Mouse (Mus musculus): ENCODE measurements around the gene Gm12887. TPM values are rescaled to one million over a fixed set of nuclear protein-coding genes. Genes with fewer than 3 reads are reported as not detected.

Gene Gm12887
- polyA plus RNA-seq (2017; shearing (Covaris generic)), result not detected

DNA sequence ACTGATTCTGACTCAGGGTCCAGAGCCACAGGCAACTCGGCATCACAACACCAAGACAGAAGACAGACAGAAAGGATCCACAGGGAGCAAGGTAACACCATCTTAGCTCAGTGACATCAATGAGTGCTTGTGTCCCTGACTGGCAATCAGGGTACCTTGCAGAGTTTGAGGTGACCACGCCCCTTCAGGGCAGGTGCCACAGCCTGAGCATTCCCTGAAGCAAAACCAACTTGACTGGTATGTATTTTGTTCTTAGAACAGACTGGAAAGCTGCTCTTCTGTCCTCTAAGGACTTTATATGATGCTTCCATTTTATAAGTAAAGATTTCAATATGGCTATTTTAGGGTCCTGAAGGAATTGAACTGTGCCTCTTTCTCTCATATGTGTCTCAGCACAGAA is at the start of gene Gm12887:
TSS of gene Gm12887 (minus strand) at position 101 of the 400 bp plus-strand sequence.
- ATAC-seq, result no peak

DNA sequence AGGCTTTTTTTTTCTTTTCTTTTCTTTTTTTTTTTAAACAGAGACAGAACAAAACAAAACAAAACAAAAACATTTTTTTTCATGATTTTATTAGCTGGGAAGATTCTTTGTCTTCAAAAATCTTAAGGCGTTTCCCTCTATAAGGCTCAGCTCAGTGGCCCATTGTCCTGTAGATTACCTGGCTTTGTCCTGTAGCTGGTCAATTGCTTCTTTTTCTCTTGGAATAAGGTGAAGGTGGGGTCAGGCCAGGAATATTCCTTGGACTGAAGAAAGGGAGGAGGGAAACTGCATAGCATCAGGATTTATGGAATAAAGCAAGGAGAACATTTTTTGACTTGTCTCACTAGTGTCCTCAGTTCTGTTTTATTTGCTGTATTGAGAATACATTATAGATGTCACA is 35.1 kb upstream of the Gm12887 start:
- no peak for ATAC-seq

Other genes with a start within 250 kb of the Gm12887 start
- gene Gm12886, start 199.0 kb downstream of the Gm12887 start, polyA plus RNA-seq (2017; shearing (Covaris generic)), result not detected